Mouse (Mus musculus) hindbrain, embryonic 14.5 days (tissue): ENCODE results near the gene Rad51b. TPM values are rescaled to one million over a fixed set of nuclear protein-coding genes. Genes with fewer than 3 reads are reported as not detected.

Source experiments
- ATAC-seq: fragments of 200-750 bp; cut with Nextera tagmentation; 2 replicates; pipeline ENCODE4 v1.8.0; 2017; ENCODE audit warnings: moderate number of reproducible peaks, mild to moderate bottlenecking, moderate TSS enrichment, moderate library complexity; ENCODE audit not compliant: low FRiP score
- DNase-seq: peaks from one replicate; pipeline ENCODE4 v3.0.0-alpha.2; 2015; ENCODE audit warnings: low spot score
- H3K27ac ChIP-seq: fragments of 300-500 bp; sonication (generic); 2 replicates; pipeline ENCODE4 v1.5.1; 2014; ENCODE audit warnings: mild to moderate bottlenecking, moderate library complexity
- H3K27me3 ChIP-seq: fragments of 300-500 bp; sonication (generic); 2 replicates; pipeline ENCODE4 v1.6.1; 2014; ENCODE audit warnings: mild to moderate bottlenecking, low read length, mixed read lengths; ENCODE audit not compliant: control insufficient read depth, insufficient read depth
- H3K36me3 ChIP-seq: fragments of 300-500 bp; sonication (generic); replicated peaks from 2 replicates; pipeline ENCODE4 v1.6.1; 2014; ENCODE audit not compliant: control insufficient read depth, insufficient read depth
- H3K4me1 ChIP-seq: fragments of 300-500 bp; sonication (generic); replicated peaks from 2 replicates; pipeline ENCODE4 v1.6.1; 2014; ENCODE audit warnings: antibody characterized with exemption, low read length, mixed read lengths; ENCODE audit not compliant: control insufficient read depth, insufficient read depth
- H3K4me2 ChIP-seq: fragments of 300-500 bp; sonication (generic); replicated peaks from 2 replicates; pipeline ENCODE4 v1.6.1; 2014; ENCODE audit warnings: mild to moderate bottlenecking, moderate library complexity
- H3K4me3 ChIP-seq: fragments of 300-500 bp; sonication (generic); replicated peaks from 2 replicates; pipeline ENCODE4 v1.5.1; 2014; ENCODE audit warnings: mild to moderate bottlenecking, low read length
- H3K9ac ChIP-seq: fragments of 300-500 bp; sonication (generic); 2 replicates; pipeline ENCODE4 v1.6.1; 2014
- H3K9me3 ChIP-seq: fragments of 300-500 bp; sonication (generic); 2 replicates; pipeline ENCODE4 v1.6.1; 2016; ENCODE audit warnings: low read length; ENCODE audit not compliant: control insufficient read depth
- WGBS: fragments of 180-500 bp; shearing (Covaris S2); extraction: QIAGEN DNeasy Blood & Tissue Kit; methylation state at CpG from one replicate; pipeline ENCODE4 v1.1.7; 2014; 5-methylcytosine and 5-hydroxymethylcytosine counted together
- polyA plus RNA-seq: library from polyadenylated mRNA; unstranded; fragments of >200 nt; fragmentation: Nextera tagmentation; extraction: Ambion mirVana; gene quantifications from 2 replicates; pipeline ENCODE4 v1.2.1, GENCODE M21; 2014

Rad51b gene
- polyA plus RNA-seq, 1 experiment from 2014 or later = 1.5 TPM

DNA sequence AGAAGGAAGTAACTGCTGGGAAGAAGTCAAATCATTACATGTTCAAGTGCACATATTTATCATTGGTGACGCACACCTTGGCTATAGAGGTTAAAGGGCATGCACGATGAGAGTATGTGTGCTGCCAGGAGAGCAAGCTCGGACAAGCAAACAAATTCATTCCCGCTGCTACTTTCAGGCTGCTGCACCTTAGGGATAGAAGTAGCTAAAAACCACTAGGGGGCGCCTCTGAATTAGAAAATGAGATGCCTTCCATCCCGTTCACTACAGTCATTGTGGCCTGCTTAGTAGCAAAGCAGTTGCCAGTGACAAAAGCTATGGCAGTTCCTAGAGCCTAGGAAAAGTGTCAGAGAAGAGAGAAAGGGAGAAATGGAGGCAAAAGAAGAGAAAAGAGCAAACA lies 50.6 kb downstream of the Rad51b start:
- Histone ChIP-seq H3K9me3 (no peaks in the 10 kb centered on the region), H3K27ac (no peak overlapping the region), H3K36me3 (no peaks in the 10 kb centered on the region), H3K9ac (no peak overlapping the region), H3K4me2 (no peak overlapping the region), H3K4me1 (0 out of 2 replicates have a peak, but pooled peaks cover 4% of the 10 kb centered on the region), H3K4me3 (no peak overlapping the region), H3K27me3 (no peaks in the 10 kb centered on the region)
- ATAC-seq (0 out of 2 replicates have a peak, but pooled peaks have one; percentile 51), DNase-seq (peak; percentile 86)
- WGBS = 15% methylated on average over 6 of the region's 6 CpGs

DNA sequence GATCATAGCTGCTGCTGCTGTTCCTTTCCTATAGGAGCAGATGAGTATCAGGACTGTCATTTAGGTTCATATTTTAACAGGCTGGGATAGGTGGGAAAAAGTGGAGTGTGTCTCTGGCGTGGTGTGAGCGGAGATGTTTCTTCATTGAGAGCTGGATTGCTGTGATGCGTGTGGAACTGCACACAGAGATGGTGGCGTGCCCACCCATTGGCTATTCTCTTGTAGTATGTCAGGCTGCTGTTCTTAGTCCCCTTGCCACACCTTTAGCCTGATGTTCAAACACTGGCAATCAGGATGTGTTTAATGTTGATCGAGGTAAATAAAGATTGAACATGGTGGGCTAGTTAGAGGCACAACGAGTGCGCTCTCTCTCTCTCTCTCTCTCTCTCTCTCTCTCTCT lies 54.4 kb downstream of the Rad51b start:
- no peak for ATAC-seq
- DNase-seq = no peak
- WGBS = 94% methylated on average over 7 of the region's 7 CpGs

GRCm38 (mm10) chr12:79352086-79352741 lies 55.1 kb downstream of the Rad51b start:
- no peak for DNase-seq
- H3K4me3 ChIP-seq = no peak overlapping the region
- no peaks in the 10 kb centered on the region for H3K9me3 ChIP-seq
- no peak overlapping the region for H3K4me2 ChIP-seq
- H3K36me3 ChIP-seq = no peaks in the 10 kb centered on the region
- 93% methylated on average over 3 of the region's 3 CpGs for WGBS
- H3K9ac ChIP-seq = no peak overlapping the region
- no peak for ATAC-seq
- H3K4me1 ChIP-seq = peaks cover 18% of the 10 kb centered on the region; the same call in 1 of the 2 replicates
- H3K27me3 ChIP-seq = no peaks in the 10 kb centered on the region
- H3K27ac ChIP-seq = peak overlapping the region; percentile 27

More for the DNA sequence above, 54.4 kb downstream of the Rad51b start:
- Histone ChIP-seq H3K4me3 (no peak overlapping the region), H3K4me1 (peaks cover 18% of the 10 kb centered on the region; the same call in 1 of the 2 replicates), H3K9me3 (no peaks in the 10 kb centered on the region), H3K9ac (no peak overlapping the region), H3K27me3 (no peaks in the 10 kb centered on the region), H3K27ac (no peak overlapping the region), H3K36me3 (no peaks in the 10 kb centered on the region), H3K4me2 (no peak overlapping the region)

GRCm38 (mm10) chr12:79352742-79353114 lies 55.6 kb downstream of the Rad51b start:
- Histone ChIP-seq H3K4me3 (no peak overlapping the region), H3K4me1 (peaks cover 18% of the 10 kb centered on the region; the same call in 1 of the 2 replicates), H3K4me2 (no peak overlapping the region), H3K9me3 (no peaks in the 10 kb centered on the region), H3K9ac (no peak overlapping the region), H3K27me3 (no peaks in the 10 kb centered on the region), H3K27ac (peak overlapping the region; percentile 27), H3K36me3 (no peaks in the 10 kb centered on the region)
- DNase-seq (no peak), ATAC-seq (no peak)
- WGBS = 32% methylated on average over 3 of the region's 3 CpGs

DNA sequence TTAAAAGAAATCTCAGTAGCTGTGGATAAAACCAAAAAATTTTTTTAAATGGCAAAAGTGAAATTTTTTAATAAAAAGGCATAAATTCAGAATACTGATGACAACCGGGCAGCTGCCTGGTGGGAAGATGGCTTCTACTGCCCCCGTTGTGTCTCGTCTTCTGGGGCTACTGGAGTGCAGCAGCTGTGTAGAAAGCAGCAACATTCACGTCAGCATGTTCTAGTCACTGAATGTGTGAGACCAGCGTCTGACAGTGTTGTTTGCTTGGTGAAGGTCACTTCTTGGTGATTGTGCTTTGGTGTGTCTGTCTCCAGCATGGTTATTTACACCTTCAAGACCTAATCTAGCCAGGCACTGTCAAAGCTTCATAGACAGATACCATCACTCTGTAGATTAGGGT lies 56.3 kb downstream of the Rad51b start:
- DNase-seq (no peak), ATAC-seq (no peak)
- H3K27me3 ChIP-seq = no peaks in the 10 kb centered on the region
- H3K4me1 ChIP-seq = peaks cover 18% of the 10 kb centered on the region; the same call in 1 of the 2 replicates
- 69% methylated on average over 5 of the region's 5 CpGs for WGBS
- no peak overlapping the region for H3K4me2 ChIP-seq
- no peaks in the 10 kb centered on the region for H3K9me3 ChIP-seq
- peak overlapping the region; percentile 27 for H3K27ac ChIP-seq
- H3K36me3 ChIP-seq = no peaks in the 10 kb centered on the region
- no peak overlapping the region for H3K9ac ChIP-seq
- no peak overlapping the region for H3K4me3 ChIP-seq

DNA sequence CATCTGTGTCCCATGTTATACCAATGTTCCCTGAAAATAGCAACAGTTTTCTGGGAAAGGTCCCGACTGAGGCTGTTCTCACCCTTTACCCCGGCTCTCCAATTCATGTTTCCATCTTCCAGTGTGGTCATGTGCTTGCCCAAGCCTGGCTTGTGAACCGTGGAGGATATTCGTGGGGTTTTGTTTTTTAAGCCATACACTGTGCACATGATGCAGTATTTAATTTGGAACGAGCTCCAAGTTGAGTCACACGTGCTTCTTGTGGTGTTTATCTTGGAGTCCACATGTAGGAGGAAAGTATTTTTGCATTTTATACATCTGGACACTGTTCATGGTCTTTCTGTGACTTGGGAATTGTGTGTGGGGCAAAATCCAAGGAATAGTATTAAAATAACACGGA lies 57.5 kb downstream of the Rad51b start:
- H3K9me3 ChIP-seq = no peaks in the 10 kb centered on the region
- WGBS = 79% methylated on average over 7 of the region's 7 CpGs
- no peak overlapping the region for H3K27ac ChIP-seq
- no peaks in the 10 kb centered on the region for H3K36me3 ChIP-seq
- ATAC-seq (no peak), DNase-seq (no peak)
- no peak overlapping the region for H3K9ac ChIP-seq
- H3K4me2 ChIP-seq = no peak overlapping the region
- H3K4me1 ChIP-seq = peaks cover 18% of the 10 kb centered on the region; the same call in 1 of the 2 replicates
- H3K4me3 ChIP-seq = no peak overlapping the region
- H3K27me3 ChIP-seq = no peaks in the 10 kb centered on the region

GRCm38 (mm10) chr12:79356138-79356537 lies 59.1 kb downstream of the Rad51b start:
- no peaks in the 10 kb centered on the region for H3K9me3 ChIP-seq
- H3K27ac ChIP-seq = no peak overlapping the region
- H3K4me1 ChIP-seq = peaks cover 18% of the 10 kb centered on the region; the same call in 1 of the 2 replicates
- H3K4me3 ChIP-seq = no peak overlapping the region
- 87% methylated on average over 4 of the region's 4 CpGs for WGBS
- H3K27me3 ChIP-seq = no peaks in the 10 kb centered on the region
- ATAC-seq = no peak
- no peak overlapping the region for H3K4me2 ChIP-seq
- no peak for DNase-seq
- no peak overlapping the region for H3K9ac ChIP-seq
- H3K36me3 ChIP-seq = no peaks in the 10 kb centered on the region

DNA sequence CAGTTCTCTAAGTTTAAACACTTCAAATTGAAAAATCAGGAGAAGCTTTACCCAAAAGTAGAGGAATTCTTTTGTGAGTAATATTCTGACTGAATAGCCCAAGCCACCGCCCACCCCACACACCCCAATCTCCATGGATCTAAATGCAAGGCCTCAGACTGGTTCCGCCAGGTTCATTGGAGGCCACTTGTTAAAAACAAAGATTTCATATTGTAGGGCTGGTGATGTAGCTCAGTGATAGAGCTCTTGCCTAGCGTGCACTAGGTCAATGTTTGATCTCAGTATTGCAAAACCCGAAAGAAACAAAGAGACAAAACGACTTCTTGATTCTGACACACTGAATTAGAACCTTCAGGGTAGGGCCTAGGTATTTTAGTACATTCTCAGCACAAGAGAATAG lies 60.5 kb downstream of the Rad51b start:
- H3K36me3 ChIP-seq = no peaks in the 10 kb centered on the region
- H3K4me3 ChIP-seq = no peak overlapping the region
- WGBS = 84% methylated on average over 5 of the region's 5 CpGs
- DNase-seq = no peak
- H3K27me3 ChIP-seq = no peaks in the 10 kb centered on the region
- no peak overlapping the region for H3K9ac ChIP-seq
- no peak overlapping the region for H3K27ac ChIP-seq
- H3K9me3 ChIP-seq = no peaks in the 10 kb centered on the region
- H3K4me2 ChIP-seq = no peak overlapping the region
- ATAC-seq = no peak
- H3K4me1 ChIP-seq = peaks cover 14% of the 10 kb centered on the region; the same call in 1 of the 2 replicates

DNA sequence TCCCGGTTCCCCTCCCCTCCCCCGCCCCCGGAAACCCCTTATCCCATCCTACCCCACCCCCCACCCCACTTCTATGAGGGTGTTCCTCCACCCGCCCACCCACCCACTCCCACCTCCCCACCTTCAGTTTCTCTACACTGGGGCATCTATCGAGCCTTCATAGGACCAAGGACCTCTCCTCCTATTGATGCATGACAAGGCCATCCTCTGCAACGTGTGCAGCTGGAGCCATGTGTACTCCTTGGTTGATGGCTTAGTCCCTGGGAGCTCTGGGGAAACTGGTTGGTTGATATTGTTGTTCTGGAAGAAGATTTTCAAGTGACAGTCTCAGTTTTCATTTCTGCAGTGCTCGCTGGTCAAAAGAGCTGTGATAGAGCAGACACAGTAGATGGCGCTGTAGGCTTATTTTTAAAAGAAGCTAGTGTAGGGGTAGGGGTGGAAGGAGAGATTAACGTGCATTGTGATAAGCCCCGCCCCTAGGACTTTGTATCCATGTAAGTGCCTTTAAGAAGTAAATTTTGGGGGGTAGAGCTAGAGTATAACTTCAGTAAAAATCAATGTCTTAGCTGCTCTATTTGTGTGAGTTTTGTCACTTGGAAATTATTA lies 61.6 kb downstream of the Rad51b start:
- ATAC-seq = peak; percentile 82; the same call in 1 of the 2 replicates
- Histone ChIP-seq H3K27me3 (no peaks in the 10 kb centered on the region), H3K4me1 (peaks cover 4% of the 10 kb centered on the region; the same call in 1 of the 2 replicates), H3K27ac (no peak overlapping the region), H3K9ac (no peak overlapping the region), H3K4me2 (no peak overlapping the region), H3K9me3 (no peaks in the 10 kb centered on the region), H3K4me3 (no peak overlapping the region), H3K36me3 (no peaks in the 10 kb centered on the region)
- DNase-seq = peak; percentile 89
- 29% methylated on average over 10 of the region's 10 CpGs for WGBS
